Mouse (Mus musculus) lung, adult 2 months (tissue): ENCODE measurements at regions not wholly inside any gene's neighbourhood (a gene's known extent, or its start where the extent isn't known, plus 50 kb on each side); places are given as distances from the start of the nearest gene placed in this dataset.

Experiments
- DNase-seq: peaks from one replicate; pipeline ENCODE4 v3.0.0; 2022
- H3K4me1 ChIP-seq: fragments of 200-500 bp; 2 replicates; pipeline ENCODE4 v1.6.1; 2011; ENCODE audit warnings: low read length; ENCODE audit not compliant: control insufficient read depth, insufficient read depth
- H3K4me3 ChIP-seq: fragments of 200-500 bp; replicated peaks from 2 replicates; pipeline ENCODE3; 2011; ENCODE audit warnings: low read depth, mild to moderate bottlenecking, control low read depth, low read length; ENCODE audit errors: extremely low read depth
- CTCF ChIP-seq: fragments of 200-500 bp; IDR thresholded peaks from 2 replicates; pipeline ENCODE4 v1.5.1; 2011; ENCODE audit warnings: mild to moderate bottlenecking, low read length, control low read depth; ENCODE audit not compliant: insufficient read depth
- POLR2A ChIP-seq: fragments of 200-500 bp; IDR thresholded peaks from 2 replicates; pipeline ENCODE4 v1.6.1; 2011; ENCODE audit warnings: low read depth, mild to moderate bottlenecking, control low read depth, low read length, borderline replicate concordance; ENCODE audit errors: extremely low read depth
- WGBS: fragments of 180-500 bp; shearing (Covaris S2); methylation state at CpG from one replicate; pipeline ENCODE4 v1.1.7; 2018; 5-methylcytosine and 5-hydroxymethylcytosine counted together

GRCm38 (mm10) chr14:120165496-120166045 is 109.9 kb upstream of the Mbnl2 start:
- H3K4me1 ChIP-seq, result no peaks in the 10 kb centered on the region
- WGBS, result 90% methylated on average over 10 of the region's 10 CpGs
- DNase-seq, result no peak
- H3K4me3 ChIP-seq, result no peak overlapping the region
- TF ChIP-seq POLR2A (no peak), CTCF (no peak)

GRCm38 (mm10) chr14:120170733-120171132 is 104.7 kb upstream of the Mbnl2 start:
- Histone ChIP-seq H3K4me1 (no peaks in the 10 kb centered on the region), H3K4me3 (no peak overlapping the region)
- DNase-seq, result no peak
- no peak for TF ChIP-seq CTCF
- TF ChIP-seq POLR2A, result no peak
- 91% methylated on average over 7 of the region's 7 CpGs for WGBS

GRCm38 (mm10) chr14:120172058-120172457 is 103.4 kb upstream of the Mbnl2 start:
- WGBS, result 59% methylated on average over 4 of the region's 4 CpGs
- DNase-seq, result no peak
- H3K4me1 ChIP-seq, result no peaks in the 10 kb centered on the region
- no peak for TF ChIP-seq CTCF
- no peak for TF ChIP-seq POLR2A
- H3K4me3 ChIP-seq, result no peak overlapping the region

- DNase-seq, result no peak
- WGBS, result 83% methylated on average over 8 of the region's 8 CpGs
- Histone ChIP-seq H3K4me3 (no peak overlapping the region), H3K4me1 (no peaks in the 10 kb centered on the region)
- TF ChIP-seq POLR2A (no peak), CTCF (no peak)
Observed at GRCm38 (mm10) chr14:120172844-120173243, 102.6 kb upstream of the Mbnl2 start.

- TF ChIP-seq CTCF, result no peak
- no peak for TF ChIP-seq POLR2A
- DNase-seq, result no peak
- WGBS, result 74% methylated on average over 5 of the region's 5 CpGs
- Histone ChIP-seq H3K4me3 (no peak overlapping the region), H3K4me1 (no peaks in the 10 kb centered on the region)
Observed at GRCm38 (mm10) chr14:120174615-120175014, 100.9 kb upstream of the Mbnl2 start.

GRCm38 (mm10) chr14:120195218-120195617 is 80.3 kb upstream of the Mbnl2 start:
- DNase-seq, result no peak
- Histone ChIP-seq H3K4me1 (no peaks in the 10 kb centered on the region), H3K4me3 (no peak overlapping the region)
- 29% methylated on average over 1 of the region's 1 CpGs for WGBS
- no peak for TF ChIP-seq POLR2A
- TF ChIP-seq CTCF, result no peak

- WGBS, result 86% methylated on average over 3 of the region's 3 CpGs
- H3K4me3 ChIP-seq, result no peak overlapping the region
- TF ChIP-seq CTCF, result no peak
- no peak for TF ChIP-seq POLR2A
- no peak for DNase-seq
- H3K4me1 ChIP-seq, result no peaks in the 10 kb centered on the region
Observed at GRCm38 (mm10) chr14:120211741-120212140, 63.7 kb upstream of the Mbnl2 start.

- no peak for DNase-seq
- TF ChIP-seq POLR2A (no peak), CTCF (no peak)
- Histone ChIP-seq H3K4me3 (no peak overlapping the region), H3K4me1 (no peaks in the 10 kb centered on the region)
- WGBS, result 93% methylated on average over 5 of the region's 5 CpGs
Observed at GRCm38 (mm10) chr14:120212626-120213025, 62.8 kb upstream of the Mbnl2 start.

GRCm38 (mm10) chr14:120219224-120219623 is 56.2 kb upstream of the Mbnl2 start:
- TF ChIP-seq CTCF (no peak), POLR2A (no peak)
- Histone ChIP-seq H3K4me1 (peaks cover 5% of the 10 kb centered on the region), H3K4me3 (no peak overlapping the region)
- WGBS, result 94% methylated on average over 4 of the region's 4 CpGs
- DNase-seq, result no peak

- DNase-seq, result no peak
- Histone ChIP-seq H3K4me1 (peaks cover 9% of the 10 kb centered on the region), H3K4me3 (peak overlapping the region; percentile 11)
- WGBS, result 63% methylated on average over 14 of the region's 14 CpGs
- no peak for TF ChIP-seq CTCF
- peak; percentile 14; the same call in 1 of the 2 replicates for TF ChIP-seq POLR2A
Observed at GRCm38 (mm10) chr14:120223528-120224201, 51.8 kb upstream of the Mbnl2 start.
